Mouse (Mus musculus) cerebellum, adult (tissue): ENCODE data around the gene Lhfpl3.

Experiments
- ATAC-seq: cut with Nextera tagmentation; 2 replicates; pipeline ENCODE4 v1.9.2; 2017; ENCODE audit warnings: mild to moderate bottlenecking, moderate library complexity, mixed read lengths; ENCODE audit not compliant: insufficient number of reproducible peaks, low FRiP score, low TSS enrichment

The Lhfpl3 gene

GRCm38 (mm10) chr5:23255816-23256418 lies 510.1 kb downstream of the Lhfpl3 start:
- ATAC-seq, result no peak

- ATAC-seq, result no peak
Measured at GRCm38 (mm10) chr5:23273309-23273708, 527.5 kb downstream of the Lhfpl3 start.

GRCm38 (mm10) chr5:23279364-23279763 lies 533.5 kb downstream of the Lhfpl3 start:
- ATAC-seq, result no peak

DNA sequence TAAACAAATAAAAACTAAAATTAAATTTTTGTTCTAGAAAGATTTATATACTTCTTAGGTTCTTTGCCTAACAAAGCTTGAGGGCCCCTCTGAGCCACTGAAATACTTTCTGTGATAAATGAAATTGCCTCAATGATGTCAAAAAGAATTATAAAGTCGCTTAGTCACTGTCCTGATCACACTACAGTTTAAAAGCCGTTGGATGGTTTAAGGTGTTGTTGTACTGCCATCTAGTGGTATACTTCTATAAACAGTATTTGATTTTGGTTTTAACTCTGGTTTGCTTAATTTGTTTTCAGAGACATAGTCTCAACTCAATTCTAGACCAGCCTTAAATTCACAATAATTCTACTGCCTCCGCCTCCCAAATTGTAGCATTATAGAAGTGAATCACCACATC lies 539.0 kb downstream of the Lhfpl3 start:
- ATAC-seq, result no peak

DNA sequence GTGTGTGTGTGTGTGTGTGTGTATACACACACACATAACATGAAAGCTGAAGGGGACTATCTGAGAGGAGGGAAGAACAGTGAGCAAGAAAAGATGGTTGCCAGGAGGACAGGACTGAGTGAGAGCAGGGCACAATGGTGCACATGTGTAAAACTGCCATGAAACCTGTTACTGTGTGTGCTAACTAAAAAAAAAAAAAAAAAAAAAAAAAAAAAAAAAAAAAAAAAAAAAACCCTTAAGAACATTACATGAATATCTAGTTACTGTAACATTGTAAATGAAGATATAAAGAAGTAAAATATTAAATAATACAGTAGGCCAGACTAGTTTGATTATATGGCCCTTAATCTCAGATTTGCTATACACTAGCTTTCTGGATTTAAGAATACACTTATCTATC lies 543.3 kb downstream of the Lhfpl3 start:
- ATAC-seq, result no peak
